Mouse (Mus musculus) kidney, embryonic 14.5 days (tissue): Measurements from ENCODE around the gene Aurkb. TPM values are rescaled to one million over a fixed set of nuclear protein-coding genes. Genes with fewer than 3 reads are reported as not detected.

Source experiments
- ATAC-seq: fragments of 200-750 bp; cut with Nextera tagmentation; 2 replicates; pipeline ENCODE4 v1.8.0; 2017; ENCODE audit warnings: moderate number of reproducible peaks, mild to moderate bottlenecking, moderate TSS enrichment, moderate library complexity; ENCODE audit not compliant: low FRiP score, low TSS enrichment
- H3K27ac ChIP-seq: fragments of 300-500 bp; sonication (generic); 2 replicates; pipeline ENCODE4 v1.5.1; 2014; ENCODE audit warnings: low read depth, mild to moderate bottlenecking, low read length, moderate library complexity, mixed read lengths
- H3K27me3 ChIP-seq: fragments of 300-500 bp; sonication (generic); 2 replicates; pipeline ENCODE4 v1.6.1; 2014; ENCODE audit warnings: mild to moderate bottlenecking, low read length; ENCODE audit not compliant: control insufficient read depth, insufficient read depth
- H3K36me3 ChIP-seq: fragments of 300-500 bp; sonication (generic); 2 replicates; pipeline ENCODE4 v1.6.1; 2014; ENCODE audit warnings: low read length, mixed read lengths; ENCODE audit not compliant: control insufficient read depth, insufficient read depth
- H3K4me1 ChIP-seq: fragments of 300-500 bp; sonication (generic); 2 replicates; pipeline ENCODE4 v1.6.1; 2014; ENCODE audit warnings: low read length, mixed read lengths; ENCODE audit not compliant: control insufficient read depth, insufficient read depth
- H3K4me2 ChIP-seq: fragments of 300-500 bp; sonication (generic); replicated peaks from 2 replicates; pipeline ENCODE4 v1.6.1; 2014; ENCODE audit warnings: low read depth, mild to moderate bottlenecking, low read length
- H3K4me3 ChIP-seq: fragments of 300-500 bp; sonication (generic); 2 replicates; pipeline ENCODE4 v1.5.1; 2014; ENCODE audit warnings: mild to moderate bottlenecking, low read length
- H3K9ac ChIP-seq: fragments of 300-500 bp; sonication (generic); 2 replicates; pipeline ENCODE4 v1.6.1; 2014; ENCODE audit warnings: low read depth, mild to moderate bottlenecking, low read length, moderate library complexity
- H3K9me3 ChIP-seq: fragments of 300-500 bp; sonication (generic); 2 replicates; pipeline ENCODE4 v1.6.1; 2016; ENCODE audit warnings: low read length; ENCODE audit not compliant: control insufficient read depth
- WGBS: fragments of 180-500 bp; shearing (Covaris S2); extraction: QIAGEN DNeasy Blood & Tissue Kit; methylation state at CpG from one replicate; pipeline ENCODE4 v1.1.7; 2014; 5-methylcytosine and 5-hydroxymethylcytosine counted together
- polyA plus RNA-seq: library from polyadenylated mRNA; unstranded; fragments of >200 nt; fragmentation: Nextera tagmentation; extraction: Ambion mirVana; gene quantifications from 2 replicates; pipeline ENCODE4 v1.2.1, GENCODE M21; 2014

Gene Aurkb
- polyA plus RNA-seq, 1 experiment from 2014 or later, result 155 TPM

- H3K27ac ChIP-seq, result no peak overlapping the region
- H3K4me3 ChIP-seq, result no peak overlapping the region
- 75% methylated on average over 15 of the region's 15 CpGs for WGBS
- H3K4me2 ChIP-seq, result no peak overlapping the region
- H3K36me3 ChIP-seq, result no peaks in the 10 kb centered on the region
- no peaks in the 10 kb centered on the region for H3K27me3 ChIP-seq
- 0 out of 2 replicates have a peak, but pooled peaks cover 4% of the 10 kb centered on the region for H3K4me1 ChIP-seq
- no peak overlapping the region for H3K9ac ChIP-seq
- no peak for ATAC-seq
- no peaks in the 10 kb centered on the region for H3K9me3 ChIP-seq
Observed at GRCm38 (mm10) chr11:69080102-69080854, 34.8 kb downstream of the Aurkb start.

- no peak overlapping the region for H3K27ac ChIP-seq
- no peaks in the 10 kb centered on the region for H3K36me3 ChIP-seq
- 0 out of 2 replicates have a peak, but pooled peaks cover 4% of the 10 kb centered on the region for H3K4me1 ChIP-seq
- H3K9me3 ChIP-seq, result no peaks in the 10 kb centered on the region
- H3K4me3 ChIP-seq, result no peak overlapping the region
- 89% methylated on average over 8 of the region's 8 CpGs for WGBS
- no peak overlapping the region for H3K9ac ChIP-seq
- no peak overlapping the region for H3K4me2 ChIP-seq
- ATAC-seq, result no peak
- H3K27me3 ChIP-seq, result no peaks in the 10 kb centered on the region
Observed at GRCm38 (mm10) chr11:69080855-69081222, 35.4 kb downstream of the Aurkb start.

- Histone ChIP-seq H3K4me1 (0 out of 2 replicates have a peak, but pooled peaks cover 5% of the 10 kb centered on the region), H3K4me2 (no peak overlapping the region), H3K9ac (no peak overlapping the region), H3K9me3 (no peaks in the 10 kb centered on the region), H3K27me3 (no peaks in the 10 kb centered on the region), H3K36me3 (no peaks in the 10 kb centered on the region), H3K4me3 (no peak overlapping the region), H3K27ac (no peak overlapping the region)
- 81% methylated on average over 7 of the region's 7 CpGs for WGBS
- ATAC-seq, result no peak
Observed at GRCm38 (mm10) chr11:69081613-69082012, 36.2 kb downstream of the Aurkb start.

- peaks cover 12% of the 10 kb centered on the region for H3K36me3 ChIP-seq
- H3K9me3 ChIP-seq, result no peaks in the 10 kb centered on the region
- H3K9ac ChIP-seq, result no peak overlapping the region
- WGBS, result 55% methylated on average over 6 of the region's 6 CpGs
- H3K27ac ChIP-seq, result no peak overlapping the region
- no peaks in the 10 kb centered on the region for H3K27me3 ChIP-seq
- no peak overlapping the region for H3K4me3 ChIP-seq
- H3K4me1 ChIP-seq, result peaks cover 19% of the 10 kb centered on the region
- H3K4me2 ChIP-seq, result no peak overlapping the region
- no peak for ATAC-seq
Observed at GRCm38 (mm10) chr11:69085608-69086007, 40.2 kb downstream of the Aurkb start.

GRCm38 (mm10) chr11:69086390-69086789 is 40.9 kb downstream of the Aurkb start:
- H3K9me3 ChIP-seq, result no peaks in the 10 kb centered on the region
- no peak overlapping the region for H3K9ac ChIP-seq
- H3K27me3 ChIP-seq, result no peaks in the 10 kb centered on the region
- H3K4me3 ChIP-seq, result no peak overlapping the region
- ATAC-seq, result no peak
- WGBS, result 44% methylated on average over 6 of the region's 6 CpGs
- peak overlapping the region; percentile 94 for H3K27ac ChIP-seq
- H3K4me1 ChIP-seq, result peaks cover 21% of the 10 kb centered on the region
- no peak overlapping the region for H3K4me2 ChIP-seq
- H3K36me3 ChIP-seq, result peaks cover 19% of the 10 kb centered on the region

GRCm38 (mm10) chr11:69087082-69087481 is 41.6 kb downstream of the Aurkb start:
- no peak overlapping the region for H3K4me3 ChIP-seq
- H3K9me3 ChIP-seq, result no peaks in the 10 kb centered on the region
- peaks cover 26% of the 10 kb centered on the region for H3K36me3 ChIP-seq
- peak overlapping the region; percentile 94 for H3K27ac ChIP-seq
- H3K27me3 ChIP-seq, result no peaks in the 10 kb centered on the region
- no peak overlapping the region for H3K9ac ChIP-seq
- H3K4me1 ChIP-seq, result peaks cover 21% of the 10 kb centered on the region
- peak overlapping the region; percentile 12; the same call in 1 of the 2 replicates for H3K4me2 ChIP-seq
- 10% methylated on average over 4 of the region's 4 CpGs for whole genome bisulfite sequencing
- ATAC-seq, result peak; percentile 44

- no peak for ATAC-seq
- Histone ChIP-seq H3K9me3 (no peaks in the 10 kb centered on the region), H3K27ac (peak overlapping the region; percentile 94), H3K36me3 (peaks cover 29% of the 10 kb centered on the region), H3K27me3 (no peaks in the 10 kb centered on the region), H3K9ac (no peak overlapping the region), H3K4me3 (no peak overlapping the region), H3K4me2 (no peak overlapping the region), H3K4me1 (peaks cover 21% of the 10 kb centered on the region)
- WGBS, result 66% methylated on average over 2 of the region's 2 CpGs
Observed at GRCm38 (mm10) chr11:69087597-69087996, 42.1 kb downstream of the Aurkb start.

- 1% methylated on average over 58 of the region's 67 CpGs for WGBS
- no peaks in the 10 kb centered on the region for H3K9me3 ChIP-seq
- peak; percentile 62 for ATAC-seq
- peak within 1 kb of the TSS; percentile 100 for H3K4me3 ChIP-seq
- H3K4me2 ChIP-seq, result peak within 1 kb of the TSS; percentile 95
- H3K9ac ChIP-seq, result peak within 1 kb of the TSS; percentile 99
- H3K27me3 ChIP-seq, result no peaks in the 10 kb centered on the region
- H3K4me1 ChIP-seq, result peaks cover 21% of the 10 kb centered on the region
- H3K27ac ChIP-seq, result peak within 1 kb of the TSS; percentile 94
- peaks cover 33% of the 10 kb centered on the region for H3K36me3 ChIP-seq
Observed at GRCm38 (mm10) chr11:69088103-69088855, 42.8 kb downstream of the Aurkb start, which contains the start of gene Vamp2. TSS of gene Vamp2 (plus strand) at chr11:69088490.
